Mouse (Mus musculus) neural tube, embryonic 14.5 days (tissue): ENCODE data around the gene Olfr49. TPM values are rescaled to one million over a fixed set of nuclear protein-coding genes. Genes with fewer than 3 reads are reported as not detected.

Experiments used
- ATAC-seq: fragments of 200-750 bp; cut with Nextera tagmentation; 2 replicates; pipeline ENCODE4 v1.8.0; 2017; ENCODE audit warnings: low read depth, mild to moderate bottlenecking, moderate TSS enrichment, moderate library complexity
- H3K27ac ChIP-seq: fragments of 300-500 bp; sonication (generic); 2 replicates; pipeline ENCODE4 v1.5.1; 2014; ENCODE audit warnings: low read depth, mild to moderate bottlenecking, control low read depth, low read length, moderate library complexity, mixed read lengths
- H3K27me3 ChIP-seq: fragments of 300-500 bp; sonication (generic); 2 replicates; pipeline ENCODE4 v1.6.1; 2014; ENCODE audit warnings: low read length; ENCODE audit not compliant: control insufficient read depth, insufficient read depth
- H3K36me3 ChIP-seq: fragments of 300-500 bp; sonication (generic); 2 replicates; pipeline ENCODE4 v1.6.1; 2014; ENCODE audit warnings: low read length, mixed read lengths; ENCODE audit not compliant: control insufficient read depth, insufficient read depth
- H3K4me1 ChIP-seq: fragments of 300-500 bp; sonication (generic); 2 replicates; pipeline ENCODE4 v1.6.1; 2014; ENCODE audit warnings: low read length; ENCODE audit not compliant: control insufficient read depth, insufficient read depth
- H3K4me2 ChIP-seq: fragments of 300-500 bp; sonication (generic); 2 replicates; pipeline ENCODE4 v1.6.1; 2014; ENCODE audit warnings: mild to moderate bottlenecking, low read depth, low read length, control low read depth
- H3K4me3 ChIP-seq: fragments of 300-500 bp; sonication (generic); 2 replicates; pipeline ENCODE4 v1.5.1; 2014; ENCODE audit warnings: low read depth, low read length, control low read depth, mixed read lengths
- H3K9ac ChIP-seq: fragments of 300-500 bp; sonication (generic); replicated peaks from 2 replicates; pipeline ENCODE4 v1.6.1; 2014; ENCODE audit warnings: low read depth, mild to moderate bottlenecking, control low read depth, low read length, mixed read lengths
- H3K9me3 ChIP-seq: fragments of 300-500 bp; sonication (generic); 2 replicates; pipeline ENCODE4 v1.6.1; 2016; ENCODE audit warnings: low read length; ENCODE audit not compliant: control insufficient read depth
- WGBS: fragments of 180-500 bp; shearing (Covaris S2); extraction: QIAGEN DNeasy Blood & Tissue Kit; methylation state at CpG from one replicate; pipeline ENCODE4 v1.1.7; 2014; 5-methylcytosine and 5-hydroxymethylcytosine counted together
- polyA plus RNA-seq: library from polyadenylated mRNA; unstranded; fragments of >200 nt; fragmentation: Nextera tagmentation; extraction: Ambion mirVana; gene quantifications from 2 replicates; pipeline ENCODE4 v1.2.1, GENCODE M21; 2014

The Olfr49 gene
- polyA plus RNA-seq, 1 experiment from 2014 or later: not detected

DNA sequence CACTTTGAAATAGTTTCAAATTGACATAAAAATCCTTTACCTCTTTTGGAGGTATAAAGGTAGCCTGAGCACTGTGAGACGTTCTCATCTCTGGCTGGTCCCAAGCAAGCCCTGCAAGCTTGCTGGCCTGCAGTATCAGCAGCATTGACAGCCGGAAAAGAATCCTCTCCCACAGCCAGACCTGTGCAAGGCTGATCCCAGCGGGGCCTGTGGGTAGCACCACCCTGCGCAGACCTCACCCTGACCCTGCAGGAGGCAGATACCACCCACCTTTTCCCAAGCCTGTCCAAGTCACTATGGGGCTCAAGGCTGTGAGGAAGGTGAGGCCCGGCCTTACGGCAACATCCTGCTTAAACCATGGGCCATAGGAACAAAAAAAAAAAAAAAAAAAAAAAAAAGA lies 18.8 kb downstream of the Olfr49 start:
- Histone ChIP-seq H3K4me2 (no peak overlapping the region), H3K9ac (no peak overlapping the region), H3K36me3 (peaks cover 8% of the 10 kb centered on the region; the same call in 1 of the 2 replicates), H3K9me3 (no peaks in the 10 kb centered on the region), H3K4me1 (no peaks in the 10 kb centered on the region), H3K4me3 (no peak overlapping the region), H3K27ac (no peak overlapping the region), H3K27me3 (no peaks in the 10 kb centered on the region)
- ATAC-seq: no peak
- 86% methylated on average over 6 of the region's 6 CpGs for WGBS

DNA sequence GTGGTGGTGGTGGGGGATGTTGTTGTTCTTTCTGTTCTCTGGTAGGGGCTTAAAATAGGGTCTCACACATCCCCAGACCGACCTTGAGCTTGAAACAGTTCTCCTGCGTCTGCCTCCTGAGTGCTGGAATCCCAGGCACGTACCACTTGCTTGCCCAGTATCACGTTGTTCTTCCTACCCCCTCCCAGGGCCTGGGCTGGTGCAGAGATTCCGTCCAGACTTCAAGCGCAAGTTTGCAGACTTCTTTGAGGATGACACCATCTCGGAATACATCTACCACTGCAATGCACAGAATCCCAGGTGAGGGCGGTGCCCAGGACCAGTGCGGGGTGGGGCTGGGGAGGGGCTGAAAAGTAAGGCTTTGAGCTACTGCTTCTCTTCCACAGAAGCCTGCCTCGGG lies 19.6 kb downstream of the Olfr49 start:
- Histone ChIP-seq H3K27me3 (no peaks in the 10 kb centered on the region), H3K9me3 (no peaks in the 10 kb centered on the region), H3K4me3 (no peak overlapping the region), H3K4me1 (no peaks in the 10 kb centered on the region), H3K27ac (no peak overlapping the region), H3K4me2 (no peak overlapping the region), H3K36me3 (peaks cover 8% of the 10 kb centered on the region; the same call in 1 of the 2 replicates), H3K9ac (no peak overlapping the region)
- 54% methylated on average over 10 of the region's 10 CpGs for WGBS
- ATAC-seq: no peak

DNA sequence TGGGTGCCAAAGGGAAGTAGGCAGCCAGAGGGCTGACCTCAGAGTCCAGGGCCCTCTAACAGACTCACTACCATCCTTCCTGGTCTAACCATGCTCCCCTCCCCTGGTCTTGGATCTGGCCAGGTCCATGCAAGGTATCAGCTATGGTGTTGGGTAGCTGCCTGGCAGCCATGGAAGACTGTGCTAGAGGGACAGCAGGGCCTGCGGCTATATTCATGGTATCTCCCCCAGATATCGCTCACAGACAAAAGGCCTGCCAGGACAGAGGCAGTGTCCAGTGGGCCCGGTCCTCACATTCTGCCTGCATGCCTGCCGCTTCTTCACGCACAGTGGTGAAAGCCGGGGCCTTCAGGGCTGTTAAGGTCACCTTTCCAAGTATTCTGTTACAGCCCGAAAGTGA lies 20.5 kb downstream of the Olfr49 start:
- H3K4me1 ChIP-seq: 0 out of 2 replicates have a peak, but pooled peaks cover 3% of the 10 kb centered on the region
- WGBS: 93% methylated on average over 7 of the region's 7 CpGs
- no peak overlapping the region for H3K4me3 ChIP-seq
- H3K27me3 ChIP-seq: no peaks in the 10 kb centered on the region
- no peak for ATAC-seq
- H3K9ac ChIP-seq: no peak overlapping the region
- peaks cover 8% of the 10 kb centered on the region; the same call in 1 of the 2 replicates for H3K36me3 ChIP-seq
- no peaks in the 10 kb centered on the region for H3K9me3 ChIP-seq
- H3K27ac ChIP-seq: no peak overlapping the region
- H3K4me2 ChIP-seq: no peak overlapping the region

DNA sequence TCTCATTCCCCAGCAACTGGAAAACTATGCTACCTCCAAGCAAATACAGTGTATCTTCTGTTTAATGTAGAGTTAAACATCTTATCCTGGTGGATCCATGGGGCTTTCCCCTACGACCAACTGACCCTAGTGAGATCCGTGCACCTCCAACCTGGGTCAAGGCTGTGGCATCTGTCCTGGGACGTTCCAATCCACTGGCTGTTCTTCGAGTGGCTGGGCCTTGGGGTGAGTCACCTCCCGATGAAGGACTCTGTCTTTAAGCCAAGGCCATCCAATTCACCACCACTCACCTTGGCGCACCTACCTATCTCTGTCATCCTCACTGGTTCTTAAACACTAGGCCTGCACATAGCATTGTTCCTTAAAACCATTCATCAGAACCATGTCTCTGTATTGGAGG lies 21.6 kb downstream of the Olfr49 start:
- no peak overlapping the region for H3K4me2 ChIP-seq
- no peaks in the 10 kb centered on the region for H3K27me3 ChIP-seq
- H3K4me1 ChIP-seq: 0 out of 2 replicates have a peak, but pooled peaks cover 3% of the 10 kb centered on the region
- no peak overlapping the region for H3K4me3 ChIP-seq
- H3K9ac ChIP-seq: no peak overlapping the region
- no peak overlapping the region for H3K27ac ChIP-seq
- WGBS: 96% methylated on average over 6 of the region's 6 CpGs
- ATAC-seq: no peak
- H3K9me3 ChIP-seq: no peaks in the 10 kb centered on the region
- 0 out of 2 replicates have a peak, but pooled peaks cover 2% of the 10 kb centered on the region for H3K36me3 ChIP-seq

DNA sequence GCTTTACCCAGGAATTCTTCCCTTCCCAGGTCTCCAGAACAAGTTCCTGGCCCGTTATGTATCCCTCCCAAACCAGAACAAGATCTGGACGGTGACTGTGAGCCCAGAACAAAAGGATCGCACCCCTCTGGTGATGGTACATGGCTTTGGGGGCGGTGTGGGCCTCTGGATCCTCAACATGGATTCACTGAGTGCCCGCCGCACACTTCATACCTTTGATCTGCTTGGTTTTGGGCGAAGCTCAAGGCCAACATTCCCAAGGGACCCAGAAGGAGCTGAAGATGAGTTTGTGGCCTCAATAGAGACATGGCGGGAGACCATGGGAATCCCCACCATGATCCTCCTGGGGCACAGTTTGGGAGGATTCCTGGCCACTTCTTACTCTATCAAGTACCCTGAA lies 22.1 kb downstream of the Olfr49 start:
- 92% methylated on average over 8 of the region's 8 CpGs for WGBS

DNA sequence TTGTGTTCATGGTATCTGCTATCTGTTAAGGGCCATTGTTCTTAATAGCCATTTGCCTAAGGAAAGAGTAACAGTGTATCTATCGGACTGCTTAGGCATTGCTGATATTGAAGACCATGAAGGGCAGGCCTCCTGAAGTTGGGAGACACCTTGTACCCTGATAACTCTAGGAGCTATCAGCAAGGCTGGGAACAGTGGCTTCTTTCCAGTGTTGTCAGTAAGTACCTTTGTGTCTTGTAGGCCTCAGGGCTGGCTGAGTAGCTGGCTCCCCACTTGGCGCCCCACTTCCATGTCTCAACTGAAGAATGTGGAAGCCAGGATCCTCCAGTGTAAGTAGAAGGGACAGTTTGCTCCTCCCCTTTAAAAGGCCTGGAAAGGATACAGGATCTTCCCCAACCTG lies 23.4 kb downstream of the Olfr49 start:
- H3K9me3 ChIP-seq: no peaks in the 10 kb centered on the region
- H3K36me3 ChIP-seq: no peaks in the 10 kb centered on the region
- H3K4me2 ChIP-seq: no peak overlapping the region
- H3K9ac ChIP-seq: no peak overlapping the region
- no peak overlapping the region for H3K4me3 ChIP-seq
- no peak overlapping the region for H3K27ac ChIP-seq
- 0 out of 2 replicates have a peak, but pooled peaks cover 3% of the 10 kb centered on the region for H3K4me1 ChIP-seq
- H3K27me3 ChIP-seq: no peaks in the 10 kb centered on the region
- ATAC-seq: no peak
- WGBS: 95% methylated on average over 2 of the region's 2 CpGs

More for the DNA sequence above, 22.1 kb downstream of the Olfr49 start:
- ATAC-seq: no peak
- Histone ChIP-seq H3K9ac (no peak overlapping the region), H3K9me3 (no peaks in the 10 kb centered on the region), H3K4me2 (no peak overlapping the region), H3K36me3 (no peaks in the 10 kb centered on the region), H3K27me3 (no peaks in the 10 kb centered on the region), H3K4me3 (no peak overlapping the region), H3K27ac (no peak overlapping the region), H3K4me1 (0 out of 2 replicates have a peak, but pooled peaks cover 3% of the 10 kb centered on the region)

DNA sequence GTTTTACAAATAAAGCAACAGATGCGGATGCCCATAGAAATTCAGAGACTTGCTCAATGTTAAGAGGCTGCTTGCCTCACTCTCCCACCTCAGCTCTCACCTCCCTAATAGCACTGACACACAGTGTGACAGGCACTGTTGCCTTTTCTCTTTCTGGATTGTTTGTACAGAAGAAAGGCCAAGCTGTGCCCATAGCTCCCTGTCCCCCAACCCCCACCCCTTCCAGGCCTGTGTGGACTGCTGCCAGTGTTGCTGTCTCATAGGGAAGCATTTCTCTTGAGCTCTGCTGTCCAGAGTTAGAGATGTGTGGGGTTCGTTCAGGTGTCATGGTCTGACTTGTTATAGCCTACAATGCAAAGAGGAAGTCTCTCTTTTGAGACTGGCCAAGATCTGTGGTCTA lies 24.5 kb downstream of the Olfr49 start:
- H3K9me3 ChIP-seq: no peaks in the 10 kb centered on the region
- peak overlapping the region; percentile 71 for H3K4me2 ChIP-seq
- ATAC-seq: no peak
- H3K4me1 ChIP-seq: 0 out of 2 replicates have a peak, but pooled peaks cover 3% of the 10 kb centered on the region
- no peak overlapping the region for H3K27ac ChIP-seq
- 64% methylated on average over 2 of the region's 2 CpGs for WGBS
- H3K27me3 ChIP-seq: no peaks in the 10 kb centered on the region
- H3K9ac ChIP-seq: no peak overlapping the region
- no peaks in the 10 kb centered on the region for H3K36me3 ChIP-seq
- no peak overlapping the region for H3K4me3 ChIP-seq

DNA sequence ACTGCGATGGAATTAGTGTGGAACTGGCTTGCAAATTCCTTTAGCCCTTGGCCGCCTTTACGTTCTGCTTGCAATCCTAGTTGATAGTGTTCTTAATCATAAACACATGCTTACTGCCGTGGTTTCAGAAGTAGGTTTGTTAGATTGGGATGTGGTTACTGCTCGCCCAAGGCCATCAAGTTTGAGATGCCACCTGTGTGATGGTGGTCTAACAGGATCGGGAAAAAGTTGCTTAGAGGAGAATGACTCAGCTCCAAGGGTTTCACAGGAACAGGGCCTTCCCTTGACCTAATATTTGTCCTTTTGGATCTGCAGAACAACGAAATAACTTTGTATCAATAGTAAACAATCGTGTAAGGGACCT lies 25.0 kb downstream of the Olfr49 start:
- 27% methylated on average over 8 of the region's 8 CpGs for WGBS

DNA sequence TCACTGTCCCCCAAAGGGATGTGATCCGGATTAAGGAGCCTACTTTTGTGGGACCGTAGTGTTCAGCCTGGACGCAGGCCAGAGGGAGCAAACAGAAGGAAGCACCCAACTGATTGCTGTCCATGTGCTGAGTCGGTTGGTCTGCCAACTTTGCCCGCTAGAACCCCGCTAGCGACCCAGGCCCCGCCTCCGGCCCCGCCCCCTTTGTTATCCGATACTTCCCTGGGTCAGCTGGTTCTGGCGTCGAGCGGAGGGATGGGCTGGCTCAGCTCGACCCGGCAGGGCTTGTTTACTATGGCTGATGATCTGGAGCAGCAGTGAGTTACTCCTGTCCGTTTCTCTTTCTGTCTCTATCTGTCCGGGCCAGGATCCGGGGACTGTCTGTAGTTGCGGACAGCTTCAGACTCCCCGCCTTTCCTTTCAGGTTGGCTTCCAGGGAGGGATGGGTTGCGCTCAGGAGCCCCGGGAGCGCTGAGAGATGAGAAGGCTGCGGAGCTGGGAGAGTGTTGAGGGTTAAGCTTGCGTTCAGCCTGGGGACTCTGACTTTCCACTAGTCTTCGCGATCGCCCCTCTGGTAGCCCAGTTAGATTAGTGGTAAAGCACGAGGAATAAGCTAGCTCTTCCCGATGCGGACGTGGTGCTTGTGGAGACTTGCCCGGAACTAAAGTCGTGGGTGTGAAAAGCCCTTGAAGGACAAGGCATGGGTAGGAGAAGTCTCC lies 25.6 kb downstream of the Olfr49 start:
- H3K4me3 ChIP-seq: peak overlapping the region; percentile 44
- H3K4me1 ChIP-seq: 0 out of 2 replicates have a peak, but pooled peaks cover 3% of the 10 kb centered on the region
- H3K27ac ChIP-seq: 0 out of 2 replicates have a peak overlapping the region, but pooled peaks have one; percentile 23
- ATAC-seq: peak; percentile 91
- no peaks in the 10 kb centered on the region for H3K27me3 ChIP-seq
- H3K36me3 ChIP-seq: no peaks in the 10 kb centered on the region
- H3K9me3 ChIP-seq: no peaks in the 10 kb centered on the region
- peak overlapping the region; percentile 71 for H3K4me2 ChIP-seq
- under 1% methylated on average over 35 of the region's 35 CpGs for WGBS
- peak overlapping the region; percentile 49 for H3K9ac ChIP-seq

More for the DNA sequence above, 25.0 kb downstream of the Olfr49 start:
- Histone ChIP-seq H3K27ac (0 out of 2 replicates have a peak overlapping the region, but pooled peaks have one; percentile 23), H3K36me3 (no peaks in the 10 kb centered on the region), H3K9ac (peak overlapping the region; percentile 49), H3K27me3 (no peaks in the 10 kb centered on the region), H3K4me3 (peak overlapping the region; percentile 44), H3K4me1 (0 out of 2 replicates have a peak, but pooled peaks cover 3% of the 10 kb centered on the region), H3K9me3 (no peaks in the 10 kb centered on the region), H3K4me2 (peak overlapping the region; percentile 71)
- ATAC-seq: no peak
